Mouse (Mus musculus) inflammation-experienced regulatory T-cells, adult 6 months (primary cell): ENCODE measurements around the gene Olfr691. TPM values are rescaled to one million over a fixed set of nuclear protein-coding genes. Genes with fewer than 3 reads are reported as not detected.

Experiments used
- polyA plus RNA-seq, 3 experiments: library from polyadenylated mRNA; unstranded; fragments of 100-300 nt; shearing (Covaris generic); gene quantifications; one replicate each; pipeline ENCODE4 v1.2.1; 2017

Gene Olfr691
- polyA plus RNA-seq, 3 experiments from 2014 or later: not detected

Other genes with a start within 250 kb of the Olfr691 start
- not detected for gene Olfr680-ps1, start 249.5 kb downstream of the Olfr691 start, polyA plus RNA-seq
- gene Olfr681, start 225.4 kb downstream of the Olfr691 start, polyA plus RNA-seq: not detected
- gene Olfr683, start 195.3 kb downstream of the Olfr691 start, polyA plus RNA-seq: not detected
- gene Olfr684, start 178.6 kb downstream of the Olfr691 start, polyA plus RNA-seq: under 1 TPM in 1 of 3 experiments, not detected in 2; 0.30 TPM
- not detected for gene Olfr685, start 156.3 kb downstream of the Olfr691 start, polyA plus RNA-seq
- not detected for gene Olfr686, start 134.8 kb downstream of the Olfr691 start, polyA plus RNA-seq
- gene Olfr688, start 54.2 kb downstream of the Olfr691 start, polyA plus RNA-seq: not detected
- not detected for gene Olfr689, start 31.1 kb downstream of the Olfr691 start, polyA plus RNA-seq
- not detected for gene Olfr690, start 8.2 kb downstream of the Olfr691 start, polyA plus RNA-seq
- gene Olfr692, start 26.0 kb upstream of the Olfr691 start, polyA plus RNA-seq: not detected
- gene Gm5901, start 32.8 kb upstream of the Olfr691 start, polyA plus RNA-seq: not detected
- gene Fam160a2, start 57.8 kb upstream of the Olfr691 start, polyA plus RNA-seq: 10 to 100 TPM; 10.5 to 25.3 (median 17.5) TPM
- gene Cnga4, start 62.3 kb upstream of the Olfr691 start, polyA plus RNA-seq: not detected
- not detected for gene Cckbr, start 83.5 kb upstream of the Olfr691 start, polyA plus RNA-seq
- not detected for gene Cavin3, start 140.0 kb upstream of the Olfr691 start, polyA plus RNA-seq
- 10 to 100 TPM; 15.4 to 23.7 (median 22.3) TPM for gene Smpd1, start 212.1 kb upstream of the Olfr691 start, polyA plus RNA-seq
- gene Apbb1, start 239.4 kb upstream of the Olfr691 start, polyA plus RNA-seq: 10 to 100 TPM in 1 of 3 experiments, 1 to 10 TPM in 2; 2.9 to 10.5 (median 3.8) TPM